Mouse (Mus musculus) heart, postnatal 4 days (tissue): ENCODE measurements around the gene Vrk3. TPM values are rescaled to one million over a fixed set of nuclear protein-coding genes. Genes with fewer than 3 reads are reported as not detected.

Experiments
- DNase-seq: peaks from one replicate; pipeline ENCODE4 v3.0.0; 2021
- total RNA-seq, 2 experiments: library from RNA; stranded (reverse); gene quantifications; 2 replicates each; pipeline ENCODE4 v1.2.3; 2021

Gene Vrk3
- total RNA-seq, 2 experiments from 2014 or later: 28.4 to 28.9 TPM

DNA sequence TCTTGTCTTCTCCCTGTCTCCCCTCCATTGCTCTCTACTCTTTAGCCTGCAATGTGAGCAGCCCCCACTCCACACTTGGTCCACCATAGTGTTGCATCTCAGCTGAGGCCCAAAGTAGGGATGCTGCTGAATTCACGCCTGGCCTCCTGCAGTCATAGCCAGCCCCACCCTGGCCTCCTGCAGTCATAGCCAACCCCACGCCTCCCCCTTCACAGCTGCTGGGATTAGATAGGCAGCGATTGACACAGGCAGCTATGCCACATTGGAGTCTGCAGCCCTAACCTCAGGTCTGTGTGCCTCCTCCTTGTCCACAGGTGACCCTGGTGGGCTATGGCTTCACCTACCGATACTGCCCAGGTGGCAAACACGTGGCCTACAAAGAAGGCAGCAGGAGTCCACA lies 19.9 kb downstream of the Vrk3 start:
- DNase-seq: no peak

DNA sequence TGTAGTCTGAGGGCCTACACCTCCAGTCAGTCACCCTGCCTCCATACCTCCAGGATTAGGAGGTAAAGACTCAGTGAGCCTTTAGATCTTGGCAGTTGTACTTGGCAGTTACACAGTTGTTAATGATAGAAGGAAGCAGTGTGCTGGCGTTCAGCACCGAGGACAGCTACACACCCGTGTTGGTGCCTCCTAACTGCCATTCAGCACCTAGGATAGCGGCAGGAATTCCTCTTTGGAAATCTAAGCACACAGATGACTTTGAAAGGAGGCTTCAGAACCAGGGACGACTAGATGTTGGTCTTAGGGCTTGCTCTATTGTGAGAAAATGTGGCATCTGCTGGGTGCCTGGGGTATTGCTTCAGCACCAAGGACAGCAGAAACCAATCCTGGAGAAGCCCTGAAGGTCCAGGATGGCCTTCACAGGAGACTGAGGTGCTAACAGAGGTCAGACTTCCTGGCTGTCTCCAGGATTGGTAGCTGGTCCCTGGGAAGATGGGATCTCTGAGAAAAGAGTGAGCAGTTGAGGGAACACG lies 21.9 kb downstream of the Vrk3 start:
- peak; percentile 88 for DNase-seq

DNA sequence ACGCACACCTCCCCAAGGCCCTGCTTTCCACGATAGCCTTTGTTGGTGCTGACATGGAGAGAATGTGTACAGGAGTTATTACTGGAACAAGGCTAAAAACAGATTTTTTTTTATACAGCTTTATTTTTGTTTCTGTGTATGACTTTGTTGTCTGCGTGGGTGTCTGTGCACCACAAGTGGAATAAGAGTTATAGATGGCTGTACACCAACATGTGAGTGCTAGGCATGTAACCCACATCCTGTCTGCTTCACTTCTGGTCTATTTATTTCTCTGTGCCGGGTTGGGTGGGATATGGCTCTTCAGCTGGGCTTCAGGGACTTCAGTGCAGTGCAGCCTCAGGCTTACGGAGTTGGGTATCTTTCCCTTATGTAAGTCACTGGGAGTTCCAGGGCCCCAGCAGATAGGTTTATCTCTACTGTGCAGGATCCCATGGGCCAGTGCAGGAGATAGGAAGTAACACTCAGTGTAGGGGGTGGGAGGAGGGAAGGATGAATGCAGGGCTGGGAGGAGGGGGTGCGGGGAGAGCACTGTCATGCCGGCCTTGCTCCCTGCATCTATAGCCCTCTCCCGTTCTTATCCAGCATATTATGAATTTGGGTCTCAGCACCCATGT lies 24.5 kb downstream of the Vrk3 start:
- DNase-seq: no peak

DNA sequence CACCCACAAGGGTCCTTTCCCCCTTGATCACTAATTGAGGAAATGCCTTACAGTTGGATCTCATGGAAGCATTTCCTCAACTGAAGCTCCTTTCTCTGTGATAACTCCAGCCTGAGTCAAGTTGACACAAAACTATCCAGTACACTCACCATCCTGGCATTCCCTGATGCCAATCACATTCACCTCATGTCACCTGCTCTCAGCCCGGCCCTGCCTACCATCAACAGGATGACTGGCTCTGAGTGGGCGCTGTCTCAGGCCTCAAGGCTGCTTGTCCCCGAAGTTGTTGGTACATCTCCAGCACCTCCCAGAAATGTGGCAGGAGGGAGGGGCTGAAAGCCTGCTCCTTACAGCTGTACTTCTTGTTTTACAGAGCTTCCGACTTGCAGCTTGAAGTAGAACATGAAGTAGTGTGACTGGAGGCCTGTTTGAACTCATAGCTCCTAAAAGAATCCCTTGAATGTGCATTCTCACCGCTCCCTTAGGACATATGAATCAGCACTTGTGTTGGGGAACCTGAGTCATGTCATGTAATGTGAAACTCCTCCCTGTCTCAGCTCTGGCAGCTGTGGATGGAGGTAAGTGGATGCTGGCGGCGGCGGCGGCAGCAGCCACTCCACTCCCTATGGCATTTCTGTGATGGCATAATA lies 28.8 kb downstream of the Vrk3 start:
- no peak for DNase-seq

DNA sequence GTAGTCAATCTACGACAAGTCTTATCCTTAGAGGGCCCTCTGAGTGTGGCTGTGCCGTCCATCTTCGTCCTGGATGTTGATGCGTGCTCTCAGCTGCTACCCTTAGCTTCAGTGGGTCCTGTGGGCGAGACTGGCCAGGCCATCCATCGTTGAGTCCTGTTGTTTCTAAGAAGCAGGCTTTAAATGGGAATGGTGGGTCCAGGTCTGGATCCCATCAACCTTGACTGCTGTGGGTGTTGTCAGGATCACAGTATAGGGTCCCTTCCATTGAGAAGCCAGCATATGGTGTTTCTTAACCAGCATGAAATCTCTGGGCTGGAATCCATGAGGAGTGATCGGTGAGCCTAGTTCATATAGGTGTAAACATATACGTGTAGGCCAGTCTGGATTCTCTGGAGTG lies 31.9 kb downstream of the Vrk3 start:
- DNase-seq: no peak

DNA sequence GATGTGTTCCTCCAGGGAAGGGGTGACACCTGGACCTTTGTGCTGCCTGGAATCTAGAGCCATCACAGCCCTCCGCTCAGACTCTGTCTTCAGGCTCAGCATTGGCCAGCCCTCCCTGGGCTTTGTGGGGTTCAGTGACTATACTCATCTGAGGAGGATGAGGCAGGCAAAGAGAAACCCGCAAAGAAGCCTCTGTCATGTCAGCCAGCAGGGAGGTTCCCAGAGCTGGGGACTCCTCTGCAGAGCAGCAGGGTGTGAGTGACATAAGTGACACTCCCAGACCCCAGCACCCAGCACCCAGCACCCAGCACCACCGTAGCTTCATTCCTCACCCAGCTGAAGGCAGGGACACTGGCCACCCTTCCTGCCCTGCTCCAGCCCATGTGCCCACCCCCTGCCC lies 41.3 kb downstream of the Vrk3 start:
- no peak for DNase-seq

DNA sequence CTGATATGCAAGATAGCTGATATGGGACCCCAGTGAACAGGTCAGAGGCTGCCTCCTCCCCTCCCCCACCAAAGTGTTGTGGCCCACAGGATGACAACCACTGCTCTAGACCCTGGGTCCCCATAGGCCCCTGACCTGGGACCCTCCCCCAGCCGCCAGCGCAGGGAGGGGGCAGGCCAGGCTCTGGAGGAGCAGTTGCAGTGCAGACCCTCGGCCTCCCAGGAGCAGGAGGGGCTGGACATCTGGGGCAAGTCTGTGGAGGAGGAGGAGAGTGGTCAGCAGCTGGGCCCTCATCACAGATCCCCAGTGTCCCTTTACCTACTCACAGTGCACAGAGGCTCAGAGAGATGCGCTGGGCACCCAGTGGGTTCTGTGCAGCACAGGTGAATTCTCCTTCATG lies 41.9 kb downstream of the Vrk3 start:
- DNase-seq: no peak

DNA sequence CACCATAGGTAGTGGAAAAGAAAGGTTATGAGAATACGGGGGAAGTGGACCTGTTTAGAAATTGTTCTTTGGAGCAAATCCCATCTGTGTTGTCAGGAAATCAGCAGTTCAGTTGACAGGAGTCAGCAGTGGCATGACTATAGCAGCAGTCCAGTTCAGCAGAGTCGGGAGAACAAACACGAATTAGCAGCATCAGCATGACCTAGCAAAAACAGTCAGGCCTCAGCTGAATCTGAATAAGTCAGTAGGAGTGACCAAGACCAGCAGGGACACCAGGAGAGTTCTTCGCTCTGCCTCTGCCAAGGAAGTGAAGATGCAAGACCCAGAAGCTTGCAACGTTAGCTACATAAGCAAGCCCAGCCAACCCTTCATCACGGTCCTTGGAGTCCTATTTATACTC lies 44.6 kb downstream of the Vrk3 start:
- no peak for DNase-seq

DNA sequence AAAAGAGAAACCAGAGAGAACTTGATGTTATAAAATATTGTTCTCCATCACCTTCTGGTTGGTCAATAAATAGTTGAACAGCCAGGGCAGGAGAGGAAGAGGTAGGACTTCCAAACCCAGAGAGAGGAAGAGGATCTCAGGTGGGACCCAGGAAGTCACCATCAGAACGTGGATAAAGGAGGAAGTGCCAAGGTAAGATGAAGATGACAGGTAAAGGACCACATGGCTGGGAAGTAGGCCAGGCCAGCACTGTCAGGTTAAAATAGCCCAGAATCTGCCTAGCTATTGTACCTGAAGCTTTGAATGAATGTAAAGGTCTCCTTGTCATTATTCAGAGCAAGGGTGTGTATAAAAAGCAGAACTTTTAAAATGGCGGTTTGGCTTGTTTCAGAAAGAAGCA lies 60.7 kb downstream of the Vrk3 start:
- peak; percentile 1 for DNase-seq

DNA sequence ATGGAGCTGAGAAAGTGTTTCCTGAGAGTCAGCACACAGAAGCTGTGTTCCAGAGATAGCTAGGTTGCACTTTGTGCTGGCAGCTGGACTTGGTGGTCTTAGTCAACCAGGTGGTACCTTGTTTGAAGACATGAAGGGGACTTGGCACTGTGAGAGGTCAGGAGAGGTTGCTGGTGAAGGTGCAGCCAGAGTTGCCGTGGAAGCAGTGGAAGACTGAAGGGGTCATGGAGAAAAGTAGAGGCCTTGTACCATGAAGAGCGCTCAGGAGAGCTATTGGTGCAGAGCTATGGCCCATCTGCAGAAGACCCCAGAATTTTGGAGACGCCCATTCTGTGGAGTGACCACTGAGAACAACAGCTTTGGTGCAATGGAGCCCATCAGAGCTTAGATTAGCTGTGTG lies 61.3 kb downstream of the Vrk3 start:
- peak; percentile 2 for DNase-seq

DNA sequence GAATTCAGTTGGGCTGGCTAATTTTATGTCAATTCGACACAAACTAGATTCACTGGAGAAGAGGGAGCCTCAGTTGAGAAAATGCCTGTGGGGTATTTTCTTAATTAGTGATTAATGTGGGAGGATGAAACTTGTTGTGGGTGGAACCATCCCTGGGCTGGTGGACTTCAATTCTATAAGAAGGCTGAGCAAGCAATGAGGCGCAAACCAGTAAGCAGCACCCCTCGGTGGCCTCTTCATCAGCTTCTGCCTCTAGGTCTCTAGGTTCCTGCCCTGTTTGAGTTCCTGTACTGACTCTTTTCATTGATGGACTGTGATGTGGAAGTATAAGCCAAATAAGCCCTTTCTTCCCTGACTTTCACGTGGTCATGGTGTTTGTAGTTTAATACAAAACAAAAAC lies 62.2 kb downstream of the Vrk3 start:
- peak; percentile 1 for DNase-seq

DNA sequence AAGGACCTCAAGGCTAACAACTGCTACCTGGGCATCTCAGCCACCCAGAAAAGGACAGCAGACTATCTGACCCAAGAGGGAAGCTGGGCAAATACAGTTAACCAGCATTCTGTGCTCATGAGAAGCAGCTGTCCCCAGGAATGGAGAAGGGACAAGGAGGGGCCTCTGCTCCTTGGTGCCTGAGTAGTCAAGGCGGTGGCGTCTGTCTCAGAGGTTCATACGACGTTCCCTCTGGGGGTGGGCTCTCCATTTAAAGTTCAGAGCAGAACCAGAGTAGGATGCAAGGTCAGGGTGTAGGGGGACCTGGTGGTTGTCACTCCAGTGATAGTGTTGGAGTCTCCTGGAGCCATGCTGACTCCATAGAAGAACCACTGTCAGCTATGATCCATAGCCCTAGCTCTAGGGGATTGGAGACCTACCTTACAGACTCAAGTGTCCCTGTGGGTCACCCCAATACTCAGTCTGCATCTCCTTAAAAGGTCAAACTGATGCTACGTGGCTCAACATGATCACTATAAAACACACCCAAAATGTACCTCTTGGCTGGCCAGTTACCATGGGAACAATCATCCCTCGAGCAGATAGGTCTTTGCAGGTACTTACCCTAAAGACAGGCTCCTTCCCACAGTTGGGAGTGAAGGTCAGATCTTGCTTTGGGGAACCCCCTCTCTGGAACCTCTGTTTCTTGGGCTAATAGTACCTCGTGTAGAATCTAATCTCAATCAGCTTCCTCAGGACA lies 62.8 kb downstream of the Vrk3 start:
- peak; percentile 2 for DNase-seq

DNA sequence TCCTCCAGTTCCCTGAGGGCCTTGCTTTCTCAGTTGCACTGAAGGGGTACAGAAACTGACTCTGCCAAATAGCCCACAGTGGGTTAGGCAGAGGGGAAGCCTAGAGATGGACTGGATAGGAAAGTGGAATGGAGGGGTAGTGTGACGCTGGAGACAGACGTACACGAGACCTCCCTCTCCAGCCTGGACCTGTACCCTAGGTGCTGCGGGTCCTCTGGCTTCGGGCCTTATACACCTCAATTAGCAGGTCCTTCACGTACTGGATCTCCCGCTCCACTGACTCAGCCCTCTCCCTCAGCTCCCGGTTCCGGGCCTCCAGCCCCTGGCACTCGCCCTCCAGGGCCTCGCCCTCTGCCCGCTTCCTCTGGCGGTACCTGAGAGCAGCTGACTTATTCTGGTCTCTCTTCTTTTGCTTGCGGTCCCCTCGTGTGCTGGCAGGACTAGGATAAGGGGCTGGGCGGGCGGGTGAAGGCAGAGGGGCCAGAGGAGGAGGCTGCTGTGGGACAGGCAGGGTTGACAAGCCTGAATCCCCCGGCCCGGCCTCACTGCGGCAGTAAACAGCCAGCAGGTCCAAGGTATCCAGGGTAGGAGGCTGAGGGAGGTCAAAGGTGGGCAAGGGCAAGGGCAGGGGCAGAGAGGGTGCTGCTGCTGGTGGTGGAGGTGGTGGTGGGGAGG lies 64.6 kb downstream of the Vrk3 start:
- DNase-seq: peak; percentile 3

DNA sequence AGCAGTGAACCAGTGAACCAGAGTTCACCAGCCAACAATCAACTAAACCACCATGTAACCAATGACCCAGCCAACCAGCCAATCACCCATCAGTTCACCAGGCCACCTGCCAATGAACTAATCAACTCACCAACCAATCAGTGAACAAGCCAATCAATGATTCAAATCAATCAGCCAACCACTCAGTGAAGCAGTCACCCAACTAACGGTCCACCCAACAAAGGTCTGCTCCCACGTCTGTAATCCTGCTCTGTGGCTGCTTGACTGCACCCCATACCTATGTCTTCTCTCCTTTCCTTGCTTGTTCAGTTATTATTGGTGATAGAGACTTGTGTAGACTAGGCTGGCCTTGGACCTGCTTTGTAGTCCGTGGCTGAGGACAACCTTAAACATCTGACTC lies 65.8 kb downstream of the Vrk3 start:
- peak; percentile 3 for DNase-seq

DNA sequence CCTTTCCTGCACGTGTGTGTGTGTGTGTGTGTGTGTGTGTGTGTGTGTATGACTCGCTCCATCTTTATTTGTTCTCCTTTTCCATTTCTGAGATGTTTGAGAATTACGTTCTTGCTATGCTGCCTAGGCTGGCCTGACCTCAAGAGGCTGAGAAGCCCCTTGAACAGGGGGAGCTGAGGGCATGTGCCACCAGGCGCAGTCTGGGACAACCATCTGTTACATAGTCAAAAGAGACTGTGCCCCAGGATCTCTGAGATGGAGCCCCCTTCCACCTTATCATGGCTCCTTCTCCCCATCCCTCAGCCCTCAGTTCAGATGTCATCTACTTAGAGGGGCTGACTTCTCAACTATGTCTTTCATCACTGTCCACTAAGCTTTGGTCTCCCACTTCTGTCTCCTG lies 66.2 kb downstream of the Vrk3 start:
- peak; percentile 3 for DNase-seq

DNA sequence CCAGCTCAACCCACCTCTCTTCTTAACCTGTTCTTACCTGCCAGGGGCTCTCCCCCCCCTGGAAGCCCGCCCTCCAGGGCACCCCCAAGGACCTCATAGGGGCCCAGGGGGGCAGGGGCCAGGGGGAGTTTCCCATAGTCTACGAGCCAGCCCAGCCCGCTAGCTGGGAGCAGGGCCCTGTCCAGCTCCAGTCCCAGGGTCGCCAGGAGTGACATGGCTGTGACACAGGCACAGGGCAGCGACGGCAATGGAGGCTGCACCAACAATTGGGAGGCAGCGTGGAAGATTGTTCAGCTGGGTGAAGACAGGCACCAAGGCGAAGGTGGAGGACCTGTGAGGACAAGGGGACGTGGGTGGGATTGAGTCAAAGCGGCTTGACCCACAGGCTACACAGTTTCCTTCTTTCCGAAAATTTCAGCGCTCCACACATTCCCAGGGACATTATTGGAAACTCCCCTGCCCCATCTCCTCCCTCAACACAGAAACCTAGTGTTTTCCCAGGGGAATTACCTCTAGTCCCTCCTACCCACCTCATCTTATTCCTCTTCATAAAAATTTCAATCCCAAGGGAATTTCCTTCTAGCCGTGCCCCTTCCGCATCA lies 66.8 kb downstream of the Vrk3 start:
- peak; percentile 19 for DNase-seq

DNA sequence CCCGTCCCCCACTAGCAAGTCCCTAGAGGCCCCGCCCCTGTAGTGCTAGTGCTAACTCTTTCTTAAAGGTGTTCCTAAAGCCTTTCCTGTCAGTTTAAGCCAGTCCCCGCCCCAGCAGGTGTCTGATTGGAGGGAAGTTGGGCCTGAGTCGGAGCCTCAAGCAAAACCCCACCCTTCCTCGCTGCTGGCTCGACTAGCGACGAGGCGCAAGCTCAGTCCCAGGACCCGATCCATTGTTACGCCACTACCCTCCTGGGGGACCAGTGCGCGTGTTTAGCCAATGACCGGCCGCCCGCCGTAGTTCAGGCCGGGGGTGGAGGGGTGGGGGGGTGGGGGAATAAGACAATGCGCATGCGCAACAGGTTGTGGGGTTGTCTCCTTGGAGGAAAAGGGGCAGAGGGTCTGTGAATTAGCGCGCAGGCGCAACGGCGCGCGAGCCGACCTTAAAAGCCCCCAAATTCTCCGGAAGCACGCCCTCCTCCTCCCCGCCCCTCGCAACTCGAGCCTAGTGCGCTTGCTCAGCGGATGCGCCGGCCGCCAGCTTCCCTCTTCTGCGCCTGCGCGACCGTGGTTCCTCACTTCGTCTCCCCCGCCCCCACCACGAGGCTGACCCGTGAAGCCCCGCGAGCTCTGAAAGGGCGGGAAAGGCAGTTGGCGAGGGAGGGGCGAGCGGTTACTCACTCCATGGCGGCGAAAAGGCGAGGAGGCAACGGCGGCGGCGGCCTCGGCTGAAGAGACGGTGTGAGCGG lies 67.7 kb downstream of the Vrk3 start, which contains the start of the genes Nup62 and Il4i1:
Gene Nup62, plus strand, starts transcription at position 368 of the 749 bp plus-strand sequence.
Gene Il4i1, plus strand, starts transcription at position 667 of the 749 bp plus-strand sequence.
- peak; percentile 100 for DNase-seq

DNA sequence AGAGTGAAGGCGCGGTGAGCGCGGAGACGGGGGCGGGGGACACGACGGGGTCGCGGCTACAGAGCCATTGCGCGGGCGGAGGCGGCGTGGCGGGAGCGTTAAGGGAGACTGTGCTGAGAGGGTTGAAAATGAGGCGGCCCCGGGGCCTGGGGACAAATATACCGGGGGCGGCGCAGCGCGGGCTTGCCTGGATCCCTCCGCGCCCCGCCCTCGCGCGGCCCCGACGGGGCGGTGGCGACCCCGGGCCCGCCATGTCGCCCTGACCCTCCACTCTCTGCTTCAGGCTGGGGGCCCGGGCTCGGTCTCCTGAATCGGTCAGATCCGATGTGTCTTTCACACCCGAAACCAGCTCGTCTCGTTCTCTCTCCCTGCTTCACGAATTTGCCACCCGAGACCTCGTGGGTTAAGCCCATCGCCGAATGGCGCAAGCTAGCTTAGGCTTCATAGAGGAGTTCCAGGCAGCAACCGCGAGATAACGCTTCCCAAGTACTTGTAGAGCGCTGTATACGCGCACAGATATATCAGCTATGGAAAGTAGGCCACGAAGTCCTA lies 68.3 kb downstream of the Vrk3 start, which contains the start of gene Atf5:
Gene Atf5, minus strand, starts transcription at position 189 of the 552 bp plus-strand sequence.
- peak; percentile 80 for DNase-seq

DNA sequence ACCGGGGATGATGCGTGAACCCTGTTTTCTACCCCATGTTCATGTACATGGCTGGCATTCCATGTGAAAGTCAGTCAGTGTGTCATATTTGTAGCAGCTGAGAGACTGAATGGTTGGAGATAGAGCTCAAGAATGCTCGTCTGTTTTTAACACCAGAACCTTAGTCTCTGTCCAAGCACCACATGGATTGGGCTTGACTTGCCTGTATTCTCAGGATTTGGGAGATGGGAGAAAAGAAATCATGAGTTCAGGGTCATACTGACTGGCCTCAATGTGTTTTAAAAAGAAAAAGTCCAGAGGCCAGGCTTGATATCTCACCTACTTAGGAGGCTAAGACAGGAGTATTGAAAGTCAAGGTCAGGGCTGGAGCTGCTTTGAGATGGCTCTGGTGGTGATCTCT lies 69.2 kb downstream of the Vrk3 start:
- peak; percentile 4 for DNase-seq

DNA sequence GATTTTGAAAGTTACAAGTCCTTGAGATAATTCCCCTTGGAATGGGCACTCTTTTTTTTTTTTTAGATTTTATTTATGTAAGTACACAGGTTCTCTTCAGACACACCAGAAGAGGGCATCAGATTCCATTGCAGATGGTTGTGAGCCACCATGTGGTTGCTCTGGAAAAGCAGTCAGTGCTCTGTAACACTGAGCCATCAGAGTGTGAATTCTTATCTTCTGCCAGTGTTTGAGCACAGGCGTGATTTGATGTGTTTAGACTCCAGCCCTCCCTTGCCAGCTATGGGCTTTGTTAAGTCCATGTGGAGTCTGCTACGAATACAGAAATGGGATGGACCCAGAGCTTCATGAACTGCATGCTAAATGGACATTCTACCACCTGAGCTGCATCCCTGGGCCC lies 70.0 kb downstream of the Vrk3 start:
- DNase-seq: peak; percentile 4

DNA sequence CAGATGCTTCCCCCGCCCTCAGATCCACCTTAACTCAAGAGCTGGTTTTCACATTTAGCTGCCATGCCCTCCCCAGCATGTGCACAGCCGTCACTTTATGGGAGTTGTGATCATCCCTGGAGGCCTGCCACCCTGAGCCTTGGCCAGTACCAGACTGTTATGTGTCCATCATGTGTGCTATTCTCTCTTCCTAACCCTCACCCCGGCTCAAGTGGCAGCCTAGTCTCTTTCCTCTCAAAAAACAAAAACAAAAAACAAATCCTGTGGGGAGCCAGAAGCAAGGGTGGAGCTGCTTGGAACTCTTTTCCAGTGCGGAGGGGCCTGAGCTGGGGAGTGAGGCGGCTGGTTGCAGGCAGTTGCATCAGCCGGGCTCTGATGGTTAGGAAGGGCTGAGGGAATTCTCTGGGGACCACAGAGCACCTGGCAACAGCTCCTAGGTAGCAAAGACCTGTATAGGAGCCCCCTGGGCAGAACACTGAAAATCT lies 70.6 kb downstream of the Vrk3 start:
- DNase-seq: peak; percentile 69
